Mouse (Mus musculus): ENCODE results near the gene Rxfp4.

The Rxfp4 gene

GRCm38 (mm10) chr3:88626316-88626715 lies 26.6 kb downstream of the Rxfp4 start:
- H3K27me3 ChIP-seq (ENCODE audit: control insufficient read depth, insufficient read depth, low read length, poor library complexity, severe bottlenecking): no peaks in the 10 kb centered on the region
- H3K36me3 ChIP-seq (ENCODE audit: control insufficient read depth, insufficient read depth, low read length, poor library complexity, severe bottlenecking): peaks cover 15% of the 10 kb centered on the region
- no peak for DNase-seq (ENCODE audit: low read depth, low spot score)

GRCm38 (mm10) chr3:88625531-88625930 lies 27.4 kb downstream of the Rxfp4 start:
- Histone ChIP-seq H3K36me3 (ENCODE audit: control insufficient read depth, insufficient read depth, low read length, poor library complexity, severe bottlenecking) (peaks cover 10% of the 10 kb centered on the region), H3K27me3 (ENCODE audit: control insufficient read depth, insufficient read depth, low read length, poor library complexity, severe bottlenecking) (no peaks in the 10 kb centered on the region)
- DNase-seq (ENCODE audit: low read depth, low spot score): no peak

GRCm38 (mm10) chr3:88624951-88625350 lies 28.0 kb downstream of the Rxfp4 start:
- H3K27me3 ChIP-seq (ENCODE audit: control insufficient read depth, insufficient read depth, low read length, poor library complexity, severe bottlenecking): no peaks in the 10 kb centered on the region
- DNase-seq (ENCODE audit: low read depth, low spot score): no peak
- H3K36me3 ChIP-seq (ENCODE audit: control insufficient read depth, insufficient read depth, low read length, poor library complexity, severe bottlenecking): peaks cover 5% of the 10 kb centered on the region

- Histone ChIP-seq H3K36me3 (ENCODE audit: control insufficient read depth, insufficient read depth, low read length, poor library complexity, severe bottlenecking) (peaks cover 3% of the 10 kb centered on the region), H3K27me3 (ENCODE audit: control insufficient read depth, insufficient read depth, low read length, poor library complexity, severe bottlenecking) (no peaks in the 10 kb centered on the region)
- DNase-seq (ENCODE audit: low read depth, low spot score): no peak
These were observed 28.6 kb downstream of the Rxfp4 start for GRCm38 (mm10) chr3:88624324-88624723.

- DNase-seq (ENCODE audit: low read depth, low spot score): peak; percentile 24
- Histone ChIP-seq H3K27me3 (ENCODE audit: control insufficient read depth, insufficient read depth, low read length, poor library complexity, severe bottlenecking) (no peaks in the 10 kb centered on the region), H3K36me3 (ENCODE audit: control insufficient read depth, insufficient read depth, low read length, poor library complexity, severe bottlenecking) (peaks cover 3% of the 10 kb centered on the region)
These were observed 29.4 kb downstream of the Rxfp4 start for GRCm38 (mm10) chr3:88623346-88624135.

GRCm38 (mm10) chr3:88622941-88623345 lies 30.0 kb downstream of the Rxfp4 start:
- peak; percentile 35 for DNase-seq (ENCODE audit: low read depth, low spot score)
- peaks cover 3% of the 10 kb centered on the region for H3K36me3 ChIP-seq (ENCODE audit: control insufficient read depth, insufficient read depth, low read length, poor library complexity, severe bottlenecking)
- H3K27me3 ChIP-seq (ENCODE audit: control insufficient read depth, insufficient read depth, low read length, poor library complexity, severe bottlenecking): no peaks in the 10 kb centered on the region

- peak; percentile 23 for DNase-seq (ENCODE audit: low read depth, low spot score)
- H3K36me3 ChIP-seq (ENCODE audit: control insufficient read depth, insufficient read depth, low read length, poor library complexity, severe bottlenecking): peaks cover 3% of the 10 kb centered on the region
- no peaks in the 10 kb centered on the region for H3K27me3 ChIP-seq (ENCODE audit: control insufficient read depth, insufficient read depth, low read length, poor library complexity, severe bottlenecking)
These were observed 30.6 kb downstream of the Rxfp4 start for GRCm38 (mm10) chr3:88622113-88622940.

- Histone ChIP-seq H3K27me3 (ENCODE audit: control insufficient read depth, insufficient read depth, low read length, poor library complexity, severe bottlenecking) (no peaks in the 10 kb centered on the region), H3K36me3 (ENCODE audit: control insufficient read depth, insufficient read depth, low read length, poor library complexity, severe bottlenecking) (peaks cover 3% of the 10 kb centered on the region)
- peak; percentile 24 for DNase-seq (ENCODE audit: low read depth, low spot score)
These were observed 31.3 kb downstream of the Rxfp4 start for GRCm38 (mm10) chr3:88621537-88622112.

GRCm38 (mm10) chr3:88620992-88621536 lies 31.9 kb downstream of the Rxfp4 start:
- DNase-seq (ENCODE audit: low read depth, low spot score): peak; percentile 75
- Histone ChIP-seq H3K36me3 (ENCODE audit: control insufficient read depth, insufficient read depth, low read length, poor library complexity, severe bottlenecking) (peaks cover 1% of the 10 kb centered on the region; the same call in 1 of the 2 replicates), H3K27me3 (ENCODE audit: control insufficient read depth, insufficient read depth, low read length, poor library complexity, severe bottlenecking) (no peaks in the 10 kb centered on the region)

- DNase-seq (ENCODE audit: low read depth, low spot score): peak; percentile 42
- no peaks in the 10 kb centered on the region for H3K36me3 ChIP-seq (ENCODE audit: control insufficient read depth, insufficient read depth, low read length, poor library complexity, severe bottlenecking)
- H3K27me3 ChIP-seq (ENCODE audit: control insufficient read depth, insufficient read depth, low read length, poor library complexity, severe bottlenecking): no peaks in the 10 kb centered on the region
These were observed 32.6 kb downstream of the Rxfp4 start for GRCm38 (mm10) chr3:88620146-88620991.

GRCm38 (mm10) chr3:88619113-88620097 lies 33.5 kb downstream of the Rxfp4 start:
- Histone ChIP-seq H3K36me3 (ENCODE audit: control insufficient read depth, insufficient read depth, low read length, poor library complexity, severe bottlenecking) (no peaks in the 10 kb centered on the region), H3K27me3 (ENCODE audit: control insufficient read depth, insufficient read depth, low read length, poor library complexity, severe bottlenecking) (no peaks in the 10 kb centered on the region)
- no peak for DNase-seq (ENCODE audit: low read depth, low spot score)

GRCm38 (mm10) chr3:88618074-88618871 lies 34.7 kb downstream of the Rxfp4 start:
- Histone ChIP-seq H3K36me3 (ENCODE audit: control insufficient read depth, insufficient read depth, low read length, poor library complexity, severe bottlenecking) (no peaks in the 10 kb centered on the region), H3K27me3 (ENCODE audit: control insufficient read depth, insufficient read depth, low read length, poor library complexity, severe bottlenecking) (no peaks in the 10 kb centered on the region)
- no peak for DNase-seq (ENCODE audit: low read depth, low spot score)

Data from splenic B cell, adult 2 months (primary cell).